Mouse (Mus musculus) E14TG2a.4 (cell line): ENCODE measurements around the gene Nacc1.

Experiments used
- CTCF ChIP-seq: conservative IDR thresholded peaks from 2 replicates; pipeline ENCODE4 v1.5.1; 2014; ENCODE audit warnings: low read length
- POU5F1 ChIP-seq: IDR thresholded peaks from 2 replicates; pipeline ENCODE4 v1.6.1; 2014; ENCODE audit warnings: low read length, borderline replicate concordance

- TF ChIP-seq CTCF (no peak), POU5F1 (no peak)
Observed at GRCm38 (mm10) chr8:84732996-84733395, 45.3 kb upstream of the Nacc1 start.
